Mouse (Mus musculus) forebrain, embryonic 12.5 days (tissue): ENCODE measurements around the gene Zmym2. TPM values are rescaled to one million over a fixed set of nuclear protein-coding genes. Genes with fewer than 3 reads are reported as not detected.
"Not testable (repeated sequence)": the region's sequence is repeated elsewhere in the genome, so short reads cannot be mapped to it uniquely, and the experiment has no call there.

ENCODE experiments used
- ATAC-seq: fragments of 200-750 bp; cut with Nextera tagmentation; 2 replicates; pipeline ENCODE4 v1.8.0; 2017; ENCODE audit warnings: moderate TSS enrichment; ENCODE audit not compliant: low FRiP score
- H3K27ac ChIP-seq: fragments of 300-500 bp; sonication (generic); 2 replicates; pipeline ENCODE4 v1.5.1; 2016; ENCODE audit warnings: mild to moderate bottlenecking
- H3K27me3 ChIP-seq: fragments of 300-500 bp; sonication (generic); 2 replicates; pipeline ENCODE4 v1.6.1; 2016; ENCODE audit warnings: mild to moderate bottlenecking
- H3K36me3 ChIP-seq: fragments of 300-500 bp; sonication (generic); replicated peaks from 2 replicates; pipeline ENCODE4 v1.6.1; 2016; ENCODE audit warnings: mild to moderate bottlenecking
- H3K4me1 ChIP-seq: fragments of 300-500 bp; sonication (generic); 2 replicates; pipeline ENCODE4 v1.6.1; 2016
- H3K4me2 ChIP-seq: fragments of 300-500 bp; sonication (generic); 2 replicates; pipeline ENCODE4 v1.6.1; 2016; ENCODE audit warnings: mild to moderate bottlenecking, moderate library complexity
- H3K4me3 ChIP-seq: fragments of 300-500 bp; sonication (generic); replicated peaks from 2 replicates; pipeline ENCODE4 v1.5.1; 2016; ENCODE audit warnings: mild to moderate bottlenecking
- H3K9ac ChIP-seq: fragments of 300-500 bp; sonication (generic); 2 replicates; pipeline ENCODE4 v1.6.1; 2016; ENCODE audit warnings: mild to moderate bottlenecking
- H3K9me3 ChIP-seq: fragments of 300-500 bp; sonication (generic); 2 replicates; pipeline ENCODE4 v1.6.1; 2016
- WGBS: fragments of 180-500 bp; shearing (Covaris S2); methylation state at CpG from one replicate; pipeline ENCODE4 v1.1.7; 2016; 5-methylcytosine and 5-hydroxymethylcytosine counted together
- polyA plus RNA-seq: library from polyadenylated mRNA; unstranded; fragments of >200 nt; fragmentation: Nextera tagmentation; extraction: Ambion mirVana; gene quantifications from 2 replicates; pipeline ENCODE4 v1.2.1, GENCODE M21; 2016

Gene Zmym2
- polyA plus RNA-seq, 1 experiment from 2014 or later, result 88.2 TPM

DNA sequence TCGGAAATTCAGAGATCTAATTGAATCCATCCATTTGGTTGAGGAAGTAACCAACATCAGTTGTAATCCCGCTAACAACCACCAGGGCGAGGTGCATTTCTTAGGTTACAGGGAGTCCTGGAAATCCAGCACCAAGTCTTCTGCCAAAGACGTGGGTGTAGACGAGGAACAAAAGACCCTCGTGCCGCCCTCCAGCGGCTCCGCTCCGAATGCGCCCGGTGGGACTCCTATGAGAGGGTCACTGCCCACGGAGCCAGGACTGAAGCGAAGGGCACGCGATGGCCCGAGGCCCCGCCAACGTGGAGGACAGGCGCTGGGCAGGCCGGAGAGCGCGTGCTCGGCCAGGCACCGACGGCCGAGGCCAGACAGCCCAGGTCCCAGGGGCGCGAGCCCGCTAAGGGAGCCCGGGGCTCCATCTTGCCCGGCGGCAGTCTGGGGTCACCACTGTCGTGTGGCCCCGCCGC lies 1.1 kb upstream of the Zmym2 start:
- peak overlapping the region; percentile 76 for H3K9ac ChIP-seq
- peaks cover 5% of the 10 kb centered on the region for H3K36me3 ChIP-seq
- ATAC-seq, result peak; percentile 49
- under 1% methylated on average over 35 of the region's 36 CpGs for WGBS
- H3K4me2 ChIP-seq, result peak overlapping the region; percentile 72
- peak overlapping the region; percentile 92 for H3K27ac ChIP-seq
- H3K27me3 ChIP-seq, result no peaks in the 10 kb centered on the region
- peak overlapping the region; percentile 56 for H3K4me3 ChIP-seq
- peaks cover 23% of the 10 kb centered on the region for H3K4me1 ChIP-seq
- H3K9me3 ChIP-seq, result no peaks in the 10 kb centered on the region

DNA sequence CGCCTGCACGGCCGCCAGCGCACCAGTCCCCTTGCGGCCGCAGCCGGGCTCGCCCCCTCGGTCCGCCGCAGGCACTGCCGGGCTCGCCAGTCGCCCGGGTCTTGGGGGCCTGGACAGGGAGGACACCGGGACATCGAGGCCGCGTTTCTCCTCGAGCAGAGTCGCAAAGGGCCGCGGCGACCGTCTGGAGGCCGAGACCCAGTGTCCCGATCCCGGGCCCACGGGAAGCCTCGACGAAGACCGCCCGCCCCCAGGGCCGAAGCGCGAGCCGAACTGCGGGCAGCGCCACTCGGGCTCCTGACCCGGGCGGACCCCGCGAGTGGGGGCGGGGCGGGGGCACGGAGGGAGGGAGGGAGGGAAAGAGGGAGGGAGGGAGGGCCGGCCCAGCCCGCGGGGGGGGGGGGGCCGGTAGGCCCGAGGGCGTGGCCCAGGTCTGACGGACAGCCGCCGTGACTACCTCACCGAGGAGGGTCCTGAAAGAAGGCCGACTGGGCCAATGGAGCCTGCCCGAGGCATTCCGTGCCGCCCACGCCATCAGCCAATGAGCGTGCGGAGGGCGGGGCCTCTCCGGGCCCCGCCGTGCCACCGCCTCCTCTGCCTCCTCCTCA lies 363 bp upstream of the Zmym2 start:
- peak overlapping the region; percentile 92 for H3K27ac ChIP-seq
- not testable (repeated sequence) for H3K27me3 ChIP-seq, H3K36me3 ChIP-seq, H3K9me3 ChIP-seq
- under 1% methylated on average over 30 of the region's 69 CpGs for WGBS
- peak overlapping the region; percentile 72 for H3K4me2 ChIP-seq
- ATAC-seq, result peak; percentile 97
- H3K4me1 ChIP-seq, result peaks cover 25% of the 10 kb centered on the region
- peak overlapping the region; percentile 56 for H3K4me3 ChIP-seq
- H3K9ac ChIP-seq, result peak overlapping the region; percentile 76

DNA sequence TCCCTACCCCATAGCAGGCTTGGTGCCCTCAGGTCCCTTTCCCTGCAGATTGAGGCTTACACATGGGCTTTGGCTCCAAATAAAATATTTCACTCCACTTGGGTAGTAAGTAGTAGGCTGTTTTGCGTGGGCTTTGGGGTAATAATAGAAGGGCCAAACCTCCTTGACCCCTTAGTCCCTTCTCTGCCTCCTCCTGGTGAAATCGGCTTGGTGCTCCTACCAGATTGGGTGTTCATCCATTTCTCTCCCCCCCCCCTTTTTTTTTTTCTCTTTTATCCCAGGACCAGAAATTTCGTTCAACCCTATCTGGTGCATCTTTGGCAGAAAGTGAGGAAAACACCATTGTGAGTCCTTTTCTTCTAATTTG lies 1.0 kb downstream of the Zmym2 start:
- ATAC-seq, result no peak
- Histone ChIP-seq H3K9ac (peak overlapping the region; percentile 96), H3K27me3 (no peaks in the 10 kb centered on the region), H3K9me3 (no peaks in the 10 kb centered on the region), H3K4me1 (peaks cover 25% of the 10 kb centered on the region), H3K36me3 (peaks cover 13% of the 10 kb centered on the region), H3K4me3 (peak overlapping the region; percentile 85), H3K27ac (peak overlapping the region; percentile 99), H3K4me2 (peak overlapping the region; percentile 61)
- WGBS, result 0% methylated on average over 3 of the region's 3 CpGs

DNA sequence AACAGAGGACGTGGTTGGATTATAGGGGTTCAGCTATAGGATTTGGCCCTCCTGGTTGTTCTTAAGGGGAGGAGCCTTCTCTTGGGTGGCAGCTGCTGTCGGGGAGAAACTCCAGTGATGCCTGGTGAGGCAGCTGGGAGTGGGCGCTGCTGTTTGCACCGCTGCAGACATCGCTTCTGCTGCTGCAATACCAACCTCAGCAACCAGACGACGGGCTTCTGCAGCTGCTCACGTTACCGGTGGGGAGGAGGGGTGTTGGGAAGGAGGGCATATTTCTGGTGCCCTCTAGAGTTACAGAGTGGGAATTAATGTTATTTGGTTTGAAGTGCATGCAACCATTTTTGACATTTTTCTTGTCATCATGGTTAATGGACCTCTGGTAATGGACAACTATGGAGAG lies 1.4 kb downstream of the Zmym2 start:
- ATAC-seq, result 0 out of 2 replicates have a peak, but pooled peaks have one; percentile 21
- peak overlapping the region; percentile 61 for H3K4me2 ChIP-seq
- no peaks in the 10 kb centered on the region for H3K9me3 ChIP-seq
- H3K36me3 ChIP-seq, result peaks cover 15% of the 10 kb centered on the region
- H3K27ac ChIP-seq, result peak overlapping the region; percentile 99
- H3K27me3 ChIP-seq, result no peaks in the 10 kb centered on the region
- under 1% methylated on average over 9 of the region's 9 CpGs for WGBS
- peak overlapping the region; percentile 85 for H3K4me3 ChIP-seq
- peaks cover 25% of the 10 kb centered on the region for H3K4me1 ChIP-seq
- peak overlapping the region; percentile 96 for H3K9ac ChIP-seq

DNA sequence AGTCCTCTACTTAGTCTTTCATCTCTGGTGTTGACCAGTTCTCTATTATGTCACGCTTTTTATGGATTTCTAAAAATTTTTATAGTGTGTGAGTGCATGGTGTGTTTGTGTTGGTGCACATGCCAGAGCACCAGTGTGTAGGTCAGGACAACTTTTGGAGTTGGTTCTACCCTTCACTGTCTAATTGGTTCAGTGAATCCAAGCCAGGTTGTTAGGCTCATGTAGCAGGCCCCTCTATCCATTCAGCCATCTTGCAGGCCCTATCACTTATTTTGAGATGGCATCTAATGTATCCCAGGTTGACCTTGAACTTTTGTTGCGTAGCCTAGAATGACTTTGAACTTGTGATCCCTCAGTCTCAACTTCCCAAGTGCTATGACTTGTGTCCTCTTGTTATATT lies 2.0 kb downstream of the Zmym2 start:
- ATAC-seq, result no peak
- Histone ChIP-seq H3K27ac (no peak overlapping the region), H3K4me3 (peak overlapping the region; percentile 85), H3K4me1 (peaks cover 25% of the 10 kb centered on the region), H3K4me2 (peak overlapping the region; percentile 61), H3K27me3 (no peaks in the 10 kb centered on the region), H3K36me3 (peaks cover 20% of the 10 kb centered on the region), H3K9ac (peak overlapping the region; percentile 96; the same call in 1 of the 2 replicates), H3K9me3 (no peaks in the 10 kb centered on the region)
- WGBS, result 81% methylated on average over 2 of the region's 2 CpGs

DNA sequence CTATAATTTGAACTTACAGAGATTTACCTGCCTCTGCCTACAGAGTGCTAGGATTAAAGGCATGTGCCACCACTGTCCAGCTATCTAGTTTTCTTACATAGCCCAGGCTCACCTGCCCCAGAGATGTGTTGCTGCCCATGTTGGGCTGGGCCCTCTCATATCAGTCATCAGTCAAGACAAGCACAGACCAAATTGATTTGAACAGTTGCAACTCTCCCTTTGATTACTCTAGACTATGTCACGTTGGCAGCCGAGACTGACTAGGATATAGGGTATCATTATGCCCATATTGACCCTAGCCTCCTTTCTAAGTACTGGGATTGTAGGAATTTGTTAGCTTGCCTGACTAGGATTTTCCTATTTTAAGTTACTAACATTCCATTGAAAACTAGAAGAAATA lies 8.0 kb downstream of the Zmym2 start:
- H3K27me3 ChIP-seq, result no peaks in the 10 kb centered on the region
- ATAC-seq, result no peak
- H3K4me3 ChIP-seq, result no peak overlapping the region
- no peak overlapping the region for H3K27ac ChIP-seq
- WGBS, result 96% methylated on average over 2 of the region's 2 CpGs
- no peak overlapping the region for H3K9ac ChIP-seq
- H3K9me3 ChIP-seq, result no peaks in the 10 kb centered on the region
- H3K4me1 ChIP-seq, result peaks cover 9% of the 10 kb centered on the region
- peaks cover 46% of the 10 kb centered on the region for H3K36me3 ChIP-seq
- no peak overlapping the region for H3K4me2 ChIP-seq

DNA sequence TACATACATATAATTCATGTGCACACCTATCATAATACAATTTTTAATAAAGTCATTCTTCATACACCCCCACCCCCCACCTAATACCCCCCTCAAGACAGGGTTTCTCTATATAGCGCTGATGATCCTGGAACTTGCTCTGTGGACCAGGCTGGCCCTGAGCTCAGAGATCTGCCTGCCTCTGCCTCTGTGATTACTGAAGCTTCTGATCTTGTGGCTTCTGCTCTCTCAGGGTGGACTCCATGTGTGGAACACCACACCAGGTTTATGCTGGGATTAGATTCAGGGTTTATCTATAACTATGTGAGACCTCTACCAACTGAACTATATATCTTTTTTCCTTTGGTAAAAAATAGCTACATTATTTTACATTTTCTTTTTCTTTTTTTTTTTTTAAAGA lies 10.1 kb downstream of the Zmym2 start:
- Histone ChIP-seq H3K27ac (no peak overlapping the region), H3K36me3 (peaks cover 39% of the 10 kb centered on the region)
- ATAC-seq, result no peak

DNA sequence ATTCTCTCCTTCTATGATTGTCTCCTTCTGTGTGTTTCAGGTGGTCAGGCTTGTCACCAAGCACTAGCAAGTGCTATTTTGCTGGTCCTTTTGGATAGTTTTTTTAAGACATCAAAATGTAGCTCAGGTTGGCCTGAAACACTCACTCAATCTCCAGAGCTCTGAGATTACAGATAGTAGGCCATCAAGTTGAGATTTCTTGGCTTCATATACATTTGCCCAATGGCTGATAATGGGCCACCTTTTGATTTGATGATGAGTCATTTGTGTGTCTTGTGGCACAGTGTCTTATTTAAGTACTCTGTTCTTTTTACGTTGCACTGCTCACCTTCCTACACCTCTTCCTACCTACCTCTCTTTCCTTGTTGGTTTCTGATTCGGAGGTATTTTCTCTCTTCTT lies 11.0 kb downstream of the Zmym2 start:
- no peak overlapping the region for H3K27ac ChIP-seq
- no peaks in the 10 kb centered on the region for H3K4me1 ChIP-seq
- WGBS, result 94% methylated on average over 2 of the region's 2 CpGs
- H3K4me2 ChIP-seq, result no peak overlapping the region
- no peak for ATAC-seq
- H3K9ac ChIP-seq, result no peak overlapping the region
- no peaks in the 10 kb centered on the region for H3K27me3 ChIP-seq
- peaks cover 36% of the 10 kb centered on the region for H3K36me3 ChIP-seq
- no peak overlapping the region for H3K4me3 ChIP-seq
- H3K9me3 ChIP-seq, result no peaks in the 10 kb centered on the region

More for the DNA sequence above, 10.1 kb downstream of the Zmym2 start:
- Histone ChIP-seq H3K9ac (no peak overlapping the region), H3K4me3 (no peak overlapping the region), H3K9me3 (no peaks in the 10 kb centered on the region), H3K27me3 (no peaks in the 10 kb centered on the region), H3K4me1 (no peaks in the 10 kb centered on the region), H3K4me2 (no peak overlapping the region)
- WGBS, result 100% methylated on average over 1 of the region's 1 CpGs

DNA sequence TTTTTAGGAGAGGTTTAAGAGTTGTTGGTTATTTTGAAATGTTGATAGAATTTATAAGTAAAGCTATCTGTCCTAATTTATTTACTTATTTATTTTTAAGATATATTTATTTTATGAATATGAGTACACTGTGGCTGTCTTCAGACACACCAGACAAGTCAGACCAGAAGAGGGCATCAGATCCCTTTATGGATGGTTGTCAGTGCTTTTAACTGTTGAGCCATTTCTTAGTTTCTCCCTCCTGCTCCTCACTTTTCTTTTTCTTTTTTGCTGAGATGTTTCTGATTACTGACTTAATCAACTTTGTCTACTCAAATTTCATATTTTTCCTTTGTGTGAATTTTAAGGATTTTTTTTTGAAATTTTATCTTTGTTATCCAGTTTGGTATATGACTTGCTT lies 13.2 kb downstream of the Zmym2 start:
- no peak overlapping the region for H3K4me2 ChIP-seq
- no peak overlapping the region for H3K9ac ChIP-seq
- H3K9me3 ChIP-seq, result no peaks in the 10 kb centered on the region
- peaks cover 32% of the 10 kb centered on the region for H3K36me3 ChIP-seq
- ATAC-seq, result no peak
- no peaks in the 10 kb centered on the region for H3K27me3 ChIP-seq
- no peak overlapping the region for H3K27ac ChIP-seq
- H3K4me1 ChIP-seq, result no peaks in the 10 kb centered on the region
- H3K4me3 ChIP-seq, result no peak overlapping the region

DNA sequence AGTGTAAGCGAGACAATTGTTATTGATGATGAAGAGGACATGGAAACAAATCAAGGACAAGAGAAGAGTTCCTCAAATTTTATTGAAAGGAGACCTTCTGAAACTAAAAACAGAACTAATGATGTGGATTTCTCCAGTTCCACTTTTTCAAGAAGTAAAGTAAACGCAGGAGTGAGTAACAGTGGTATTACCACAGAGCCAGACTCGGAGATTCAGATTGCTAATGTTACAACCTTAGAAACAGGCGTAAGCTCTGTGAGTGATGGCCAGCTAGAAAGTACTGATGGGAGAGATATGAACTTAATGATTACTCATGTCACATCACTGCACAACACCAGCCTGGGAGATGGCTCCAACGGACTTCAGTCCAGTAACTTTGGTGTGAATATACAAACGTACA lies 16.6 kb downstream of the Zmym2 start:
- Histone ChIP-seq H3K36me3 (peaks cover 39% of the 10 kb centered on the region), H3K4me3 (no peak overlapping the region)
- no peak for ATAC-seq

DNA sequence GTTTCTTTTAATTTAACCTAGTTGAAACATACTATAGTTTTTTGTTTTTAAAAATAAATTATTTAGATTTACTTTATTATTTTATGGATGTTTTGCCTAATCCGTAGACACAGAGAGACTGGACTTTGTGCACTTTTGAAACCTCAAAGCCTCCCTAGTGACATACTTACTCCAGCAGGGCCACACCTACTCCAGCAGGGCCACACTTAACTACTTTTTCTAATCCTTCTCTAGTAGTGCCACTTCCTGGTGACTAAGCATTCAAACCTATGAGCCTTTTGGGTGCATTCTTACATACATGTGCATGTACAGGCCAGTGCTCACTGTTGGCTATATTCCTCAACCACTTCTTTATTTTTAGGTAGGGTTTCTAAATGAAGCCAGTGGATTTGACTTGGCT lies 19.2 kb downstream of the Zmym2 start:
- H3K4me1 ChIP-seq, result no peaks in the 10 kb centered on the region
- H3K9me3 ChIP-seq, result no peaks in the 10 kb centered on the region
- H3K27ac ChIP-seq, result no peak overlapping the region
- H3K9ac ChIP-seq, result no peak overlapping the region
- ATAC-seq, result no peak
- no peak overlapping the region for H3K4me3 ChIP-seq
- 97% methylated on average over 1 of the region's 1 CpGs for WGBS
- H3K4me2 ChIP-seq, result no peak overlapping the region
- no peaks in the 10 kb centered on the region for H3K27me3 ChIP-seq
- H3K36me3 ChIP-seq, result peaks cover 42% of the 10 kb centered on the region

More for the DNA sequence above, 16.6 kb downstream of the Zmym2 start:
- no peak overlapping the region for H3K4me2 ChIP-seq
- 96% methylated on average over 6 of the region's 6 CpGs for WGBS
- H3K27ac ChIP-seq, result no peak overlapping the region
- no peaks in the 10 kb centered on the region for H3K27me3 ChIP-seq
- H3K9me3 ChIP-seq, result no peaks in the 10 kb centered on the region
- H3K4me1 ChIP-seq, result no peaks in the 10 kb centered on the region
- no peak overlapping the region for H3K9ac ChIP-seq

DNA sequence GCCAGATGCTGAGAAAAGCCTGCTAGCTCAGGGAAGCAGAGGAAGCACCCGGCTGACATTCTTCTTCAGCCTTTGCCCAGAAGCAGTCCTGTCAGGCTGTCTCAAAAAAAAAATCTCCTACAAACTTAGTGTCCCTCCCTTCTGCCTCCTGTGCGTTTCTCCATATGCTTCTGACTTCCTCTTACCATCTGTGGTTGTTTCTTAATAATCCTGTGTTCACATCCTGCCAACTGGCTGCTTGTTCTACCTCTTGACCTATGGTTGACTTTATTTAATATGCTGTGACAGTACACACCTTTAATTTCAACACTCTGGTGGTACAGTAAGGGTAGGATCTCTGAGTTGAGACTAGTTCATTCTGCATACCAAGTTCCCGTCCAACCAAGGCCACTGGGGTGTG lies 32.1 kb downstream of the Zmym2 start:
- Histone ChIP-seq H3K4me3 (no peak overlapping the region), H3K4me2 (no peak overlapping the region), H3K4me1 (no peaks in the 10 kb centered on the region), H3K9ac (no peak overlapping the region), H3K27me3 (no peaks in the 10 kb centered on the region), H3K27ac (no peak overlapping the region), H3K9me3 (no peaks in the 10 kb centered on the region), H3K36me3 (peaks cover 43% of the 10 kb centered on the region)
- WGBS, result 78% methylated on average over 3 of the region's 3 CpGs
- no peak for ATAC-seq

DNA sequence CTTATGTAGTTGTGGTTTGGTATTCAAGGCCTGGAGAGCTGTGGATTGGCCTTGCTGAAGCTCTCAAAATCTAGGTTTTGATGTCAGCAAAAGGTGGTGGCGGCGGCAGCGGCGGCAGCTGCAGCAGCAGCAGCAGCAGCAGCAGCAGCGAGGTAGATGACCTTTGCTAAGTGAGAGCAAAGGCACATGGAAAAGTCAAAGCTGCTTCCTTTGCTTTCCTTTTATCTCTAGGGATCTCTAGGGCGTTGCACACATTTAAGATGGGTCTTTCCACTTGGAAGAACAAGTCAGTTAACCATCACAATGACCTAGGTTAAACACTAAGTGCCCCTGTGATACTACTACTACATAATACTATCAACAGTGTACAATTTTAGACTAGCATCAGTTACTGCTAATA lies 49.0 kb downstream of the Zmym2 start:
- Histone ChIP-seq H3K4me3 (no peak overlapping the region), H3K4me2 (no peak overlapping the region), H3K27ac (no peak overlapping the region), H3K4me1 (no peaks in the 10 kb centered on the region), H3K9ac (no peak overlapping the region), H3K27me3 (no peaks in the 10 kb centered on the region), H3K36me3 (peaks cover 45% of the 10 kb centered on the region), H3K9me3 (no peaks in the 10 kb centered on the region)
- 85% methylated on average over 6 of the region's 6 CpGs for WGBS
- ATAC-seq, result no peak
